Mouse (Mus musculus): ENCODE measurements around the gene Agrp.

The Agrp gene

DNA sequence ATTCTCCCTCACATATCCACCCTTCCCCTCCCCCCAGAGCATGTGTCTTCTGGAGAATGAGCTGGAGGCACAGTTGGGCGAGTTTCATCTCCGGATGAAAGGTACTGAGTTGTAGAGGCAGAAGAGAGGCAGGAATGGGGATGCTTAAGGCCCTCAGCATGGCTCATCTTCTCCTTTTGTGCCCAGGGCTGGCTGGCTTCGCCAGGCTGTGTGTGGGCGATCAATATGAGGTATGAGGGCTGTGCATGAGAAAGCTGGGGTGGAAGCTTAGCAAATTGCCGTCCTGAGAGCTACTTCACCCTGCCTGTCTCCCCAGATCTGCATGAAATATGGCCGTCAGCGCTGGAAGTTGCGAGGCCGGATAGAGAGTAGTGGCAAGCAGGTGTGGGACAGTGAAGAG lies 21.3 kb downstream of the Agrp start:
- ChIA-PET CTCF (interaction anchor here in 1 of 4 experiments (0.7 kb wide), 1 partner anchor 9 kb away, joined by 4 read pairs; no protein-coding TSS in a partner anchor), POLR2A (interaction anchor here in 3 of 4 experiments (0.5 to 11.9 kb wide), 11 partner anchors 9 to 579 kb away, joined by 3 to 91 read pairs (median 4); partner anchors contain the start of genes Ripor1 (in 2 of the 3) and Ctcf (in 1 of the 3))

DNA sequence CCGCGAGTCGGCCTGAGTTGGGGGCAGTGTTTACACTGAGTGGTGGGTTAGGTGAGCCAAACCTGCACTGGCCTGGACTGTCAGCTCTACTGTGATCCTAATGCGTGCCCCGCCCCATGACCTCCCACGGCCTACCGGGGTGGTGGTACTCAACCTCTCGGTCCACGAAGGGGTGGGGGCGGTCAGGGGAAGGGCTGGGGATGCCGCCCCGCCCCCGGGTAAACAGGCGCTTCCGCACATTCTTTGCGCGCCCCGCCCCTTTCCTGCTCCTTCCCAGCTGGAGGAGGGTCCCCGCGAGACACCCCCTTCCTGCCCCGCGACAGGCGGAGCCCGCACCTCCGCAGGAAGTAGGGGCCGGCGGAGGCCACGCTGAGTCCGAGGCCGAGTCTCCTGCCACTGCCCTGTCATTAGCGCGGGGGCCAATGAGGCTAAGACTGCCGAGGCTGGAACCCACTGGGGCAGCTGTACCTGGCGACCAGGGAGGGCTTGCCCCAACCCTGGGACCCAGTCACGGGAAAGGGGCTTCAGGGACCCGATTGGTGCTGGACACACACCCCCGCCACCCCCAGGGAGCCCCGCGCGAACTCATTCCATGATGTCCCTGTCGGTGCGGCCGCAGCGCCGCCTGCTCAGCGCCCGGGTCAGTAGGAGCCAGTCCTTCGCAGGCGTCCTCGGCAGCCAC lies 23.2 kb downstream of the Agrp start:
- CTCF ChIA-PET = interaction anchor here (0.6 to 1.3 kb wide), 11 partner anchors 8 to 163 kb away, joined by 3 to 4 read pairs (median 3); partner anchors contain the start of gene Ripor1 (in 1 of the 4)
- POLR2A ChIA-PET = interaction anchor here in 3 of 4 experiments (0.7 to 11.9 kb wide), 18 partner anchors 7 to 144 kb away, joined by 3 to 91 read pairs (median 4); partner anchors contain the start of genes Ripor1 (in 2 of the 3), Agrp (in 1 of the 3) and Ctcf (in 1 of the 3)

DNA sequence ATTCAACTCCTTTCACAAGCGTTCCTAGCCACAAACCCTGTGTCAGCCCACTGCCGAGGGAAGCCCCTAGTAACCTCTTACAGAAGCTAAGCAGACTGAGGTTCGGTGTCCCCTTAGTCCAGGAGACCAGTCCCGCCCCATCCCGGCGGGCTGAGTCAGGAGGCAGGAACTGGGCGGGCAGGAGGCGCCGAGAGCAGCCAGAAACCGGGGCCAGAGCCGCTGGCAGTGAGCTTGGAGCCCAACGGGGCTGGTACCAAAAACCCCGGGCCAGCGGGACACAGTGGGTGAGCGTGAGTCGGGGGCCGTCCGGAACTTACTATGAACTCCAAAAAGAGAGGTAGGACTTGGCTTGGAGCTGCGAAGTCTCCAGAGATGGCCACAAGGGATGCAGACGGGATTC lies 24.2 kb downstream of the Agrp start:
- ChIA-PET POLR2A (interaction anchor here in 2 of 4 experiments (0.7 to 3.9 kb wide), 12 partner anchors 7 to 75 kb away, joined by 3 to 20 read pairs (median 4); partner anchors contain the start of genes Ripor1 (in 2 of the 2) and Agrp (in 1 of the 2)), CTCF (interaction anchor here in 2 of 4 experiments (0.7 to 1.3 kb wide), 3 partner anchors 8 to 351 kb away, joined by 3 to 4 read pairs (median 4); partner anchors contain the start of gene Ripor1 (in 1 of the 2))

DNA sequence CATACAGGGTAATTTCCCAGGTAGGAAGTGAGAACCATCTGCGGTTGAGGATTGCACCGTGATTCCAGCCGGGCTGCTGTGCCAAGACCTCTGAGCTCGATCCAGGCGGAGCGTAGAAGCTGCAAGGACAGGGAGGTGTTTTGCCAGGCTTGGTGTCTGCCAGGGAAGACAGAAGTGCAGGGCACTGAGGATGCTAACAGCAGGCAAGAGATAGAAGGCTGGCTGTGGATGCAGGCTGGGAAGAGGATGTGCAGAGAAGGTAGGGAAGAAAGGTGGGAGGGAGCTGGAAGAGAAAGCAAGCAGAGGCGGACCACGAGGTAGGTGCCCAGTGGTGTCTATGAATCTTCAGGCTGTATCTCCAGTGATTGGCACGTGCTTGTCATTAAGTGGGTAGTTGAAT lies 25.4 kb downstream of the Agrp start:
- ChIA-PET POLR2A (interaction anchor here in 3 of 4 experiments (0.8 to 1.5 kb wide), 4 partner anchors 11 to 158 kb away, joined by 3 read pairs; no protein-coding TSS in a partner anchor), CTCF (interaction anchor here in 2 of 4 experiments (0.5 to 1.1 kb wide), 3 partner anchors 12 to 381 kb away, joined by 3 to 4 read pairs (median 3); no protein-coding TSS in a partner anchor)

DNA sequence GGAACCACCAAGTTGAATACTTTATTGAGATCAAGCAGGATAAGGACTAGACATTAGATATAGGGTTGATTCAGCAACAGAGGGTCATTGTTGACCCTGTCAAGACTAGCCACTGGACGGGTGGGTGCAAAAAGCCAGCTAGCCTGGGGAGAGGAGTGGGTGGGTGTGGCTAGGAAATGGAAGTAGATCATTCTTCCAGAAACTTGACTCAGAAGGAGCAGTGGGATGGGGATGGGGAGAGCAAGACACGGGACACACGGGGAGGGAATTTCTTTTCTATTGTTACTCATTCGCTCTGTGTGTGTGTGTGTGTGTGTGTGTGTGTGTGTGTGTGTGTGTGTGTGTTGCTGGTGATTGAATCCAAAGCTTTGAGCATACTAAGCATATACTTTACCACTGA lies 27.4 kb downstream of the Agrp start:
- POLR2A ChIA-PET = interaction anchor here in 2 of 4 experiments (0.6 to 7.2 kb wide), 7 partner anchors 10 to 1296 kb away, joined by 3 to 91 read pairs (median 4); no protein-coding TSS in a partner anchor
- CTCF ChIA-PET = interaction anchor here in 1 of 4 experiments (0.5 to 5.0 kb wide), 2 partner anchors 12 to 33 kb away, joined by 3 to 32 read pairs; no protein-coding TSS in a partner anchor

DNA sequence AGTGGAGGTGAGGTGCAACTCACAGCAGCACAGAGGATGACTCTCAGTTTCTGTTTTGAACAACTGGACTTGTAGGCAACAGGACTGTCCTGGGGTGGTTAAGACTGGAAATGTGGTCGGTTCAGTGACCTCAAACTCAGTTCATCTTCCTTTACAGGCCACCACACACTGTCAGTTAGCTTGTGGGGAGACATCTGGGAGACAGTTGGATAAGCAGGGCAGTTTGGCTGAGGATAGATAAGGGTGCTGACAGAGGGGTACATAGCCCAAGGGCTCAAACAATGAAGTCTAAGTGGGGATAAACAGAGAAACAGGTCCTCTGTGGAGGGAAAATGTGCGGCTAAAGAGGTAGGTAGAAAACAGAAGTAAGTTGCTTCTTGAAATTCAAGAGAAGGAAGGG lies 27.8 kb downstream of the Agrp start:
- ChIA-PET POLR2A (interaction anchor here in 1 of 4 experiments (0.9 to 7.2 kb wide), 5 partner anchors 10 to 103 kb away, joined by 3 to 91 read pairs (median 4); no protein-coding TSS in a partner anchor), CTCF (interaction anchor here in 3 of 4 experiments (0.6 to 5.2 kb wide), 4 partner anchors 12 to 39 kb away, joined by 3 to 69 read pairs (median 24); no protein-coding TSS in a partner anchor)

DNA sequence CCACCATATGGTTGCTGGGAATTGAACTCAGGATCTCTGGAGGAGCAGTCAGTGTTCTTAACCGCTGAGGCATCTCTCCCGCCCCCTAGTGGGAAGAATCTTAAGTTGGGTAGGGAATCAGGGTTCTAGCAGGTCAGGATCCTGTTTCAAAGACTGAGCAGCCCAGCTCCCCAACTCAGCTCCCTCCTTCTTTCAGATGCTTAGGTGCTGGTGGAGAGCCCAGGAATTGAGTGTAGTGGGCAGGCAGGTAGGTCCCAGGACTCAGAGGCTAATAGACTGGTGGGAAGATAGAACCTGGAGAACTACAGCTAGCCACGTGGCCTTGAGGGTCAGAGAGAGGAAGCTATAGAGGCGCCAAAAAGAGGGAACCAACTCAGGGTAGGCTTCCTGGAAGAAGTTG lies 29.5 kb downstream of the Agrp start:
- CTCF ChIA-PET = interaction anchor here (0.5 to 5.2 kb wide), 32 partner anchors 8 to 1614 kb away, joined by 3 to 69 read pairs (median 4); partner anchors contain the start of genes Atp6v0d1 (in 1 of the 4), Ctcf (in 1 of the 4) and Tppp3 (in 1 of the 4)
- POLR2A ChIA-PET = interaction anchor here in 2 of 4 experiments (0.6 to 7.2 kb wide), 20 partner anchors 7 to 510 kb away, joined by 3 to 91 read pairs (median 4); partner anchors contain the start of genes Agrp (in 2 of the 2), Atp6v0d1 (in 2 of the 2), Acd (in 1 of the 2) and Ctcf (in 1 of the 2)

DNA sequence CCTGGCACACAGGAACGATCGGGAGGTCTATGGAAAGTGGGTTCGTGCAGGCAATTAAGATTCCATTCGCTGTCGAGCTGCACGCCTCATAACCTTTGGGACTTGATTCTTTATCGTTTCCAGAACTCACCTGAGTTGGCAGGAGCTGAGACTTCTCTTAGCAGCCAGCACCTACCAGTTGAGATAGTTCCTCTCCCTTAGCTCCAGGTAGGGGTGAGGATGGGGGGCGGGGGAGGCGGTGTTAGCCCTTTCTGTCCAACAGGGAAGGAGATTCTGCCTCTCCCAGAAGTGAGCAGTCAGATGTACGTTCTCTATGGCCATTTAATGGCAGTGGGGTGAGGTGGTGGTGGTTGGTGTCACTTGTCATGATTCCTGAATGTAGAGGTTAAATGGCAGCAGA lies 30.1 kb downstream of the Agrp start:
- POLR2A ChIA-PET = interaction anchor here in 2 of 4 experiments (0.5 to 7.2 kb wide), 25 partner anchors 7 to 452 kb away, joined by 3 to 91 read pairs (median 4); partner anchors contain the start of genes Agrp (in 2 of the 2), Atp6v0d1 (in 2 of the 2), Ctcf (in 2 of the 2) and Nutf2 (in 2 of the 2)
- CTCF ChIA-PET = interaction anchor here (0.6 to 5.2 kb wide), 21 partner anchors 8 to 1615 kb away, joined by 3 to 69 read pairs (median 4); partner anchors contain the start of genes Agrp (in 1 of the 4), Atp6v0d1 (in 1 of the 4) and Ctcf (in 1 of the 4)

DNA sequence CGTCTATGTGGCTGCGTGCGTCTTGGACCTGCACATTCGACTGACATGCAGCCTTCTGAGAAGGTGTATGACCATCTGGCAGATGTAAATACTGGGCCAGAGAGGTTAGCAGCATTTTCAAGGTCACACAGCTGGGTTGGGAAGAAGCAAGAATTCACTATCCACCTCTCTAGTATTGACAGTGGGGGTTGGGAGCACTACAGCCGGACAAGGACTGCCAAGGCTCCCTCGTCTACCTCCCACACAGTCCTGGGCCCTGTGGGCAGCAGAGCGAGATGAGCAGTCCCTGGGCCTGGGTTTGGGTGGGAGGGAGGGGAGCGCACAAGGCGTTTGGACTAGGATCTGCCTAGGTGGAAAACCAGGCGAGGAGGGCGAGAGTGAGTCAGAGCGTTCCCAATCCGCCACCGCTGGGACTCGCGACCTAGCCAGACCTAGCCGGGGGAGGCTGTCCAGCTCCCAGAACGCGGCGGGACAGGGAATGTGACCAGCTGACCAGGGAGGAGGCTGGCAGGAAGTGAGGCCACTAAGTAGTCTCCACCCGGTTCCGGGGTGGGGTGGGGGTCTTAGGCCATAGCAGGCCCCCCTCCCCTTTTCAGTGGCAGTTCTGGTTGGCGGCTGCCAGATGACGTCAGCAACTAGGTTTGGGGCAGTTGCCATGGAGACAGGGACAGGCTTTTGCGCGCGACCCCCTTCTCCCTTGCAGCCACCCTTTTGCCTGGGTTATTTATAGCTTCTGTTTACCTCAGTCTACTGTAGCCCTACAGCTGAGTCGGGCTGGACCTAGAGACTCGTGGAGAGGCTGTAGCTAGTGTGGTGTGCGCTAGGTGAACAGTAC lies 30.8 kb downstream of the Agrp start:
- CTCF ChIA-PET = interaction anchor here (0.6 to 5.2 kb wide), 27 partner anchors 8 to 1476 kb away, joined by 3 to 69 read pairs (median 5); partner anchors contain the start of genes Ctcf (in 2 of the 4), Agrp (in 1 of the 4), Atp6v0d1 (in 1 of the 4) and Carmil2 (in 1 of the 4)
- POLR2A ChIA-PET = interaction anchor here (0.5 to 7.2 kb wide), 38 partner anchors 8 to 453 kb away, joined by 3 to 91 read pairs (median 4); partner anchors contain the start of genes Ctcf (in 3 of the 4), Agrp (in 2 of the 4), Atp6v0d1 (in 2 of the 4) and Nutf2 (in 2 of the 4)

DNA sequence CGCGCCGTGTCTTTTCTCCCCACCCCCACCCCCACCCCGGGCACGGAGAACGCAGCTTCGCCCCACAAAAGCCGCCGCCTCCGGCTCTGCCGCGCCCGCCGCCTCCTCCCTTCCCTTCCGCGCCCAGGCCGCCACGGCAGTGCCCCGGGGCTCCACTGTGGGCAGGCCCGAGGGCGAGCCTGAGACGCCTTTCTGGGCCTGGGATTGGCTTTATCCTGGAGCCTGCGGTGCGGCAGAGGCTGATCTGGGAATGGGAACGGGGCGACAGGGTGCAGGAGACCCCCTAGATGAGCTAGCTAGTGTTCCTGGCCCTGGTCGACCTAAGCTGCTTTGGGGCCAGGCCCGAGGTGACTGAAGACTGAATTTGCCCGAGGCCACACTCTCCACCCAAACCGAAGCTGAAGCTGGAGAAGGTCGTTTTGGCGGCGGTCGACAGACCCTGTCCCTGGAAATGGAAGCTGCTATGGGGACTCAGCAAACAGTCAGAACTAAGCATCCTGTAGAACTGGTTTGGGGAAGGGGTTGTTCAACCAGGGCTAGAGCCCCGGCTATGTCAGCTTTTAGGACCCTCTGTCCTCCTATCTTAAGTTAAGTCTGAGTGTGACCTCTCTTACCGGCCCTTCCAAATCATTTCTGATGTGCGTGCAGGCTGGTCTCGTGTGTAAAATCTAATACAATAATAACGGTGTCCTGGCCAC lies 31.6 kb downstream of the Agrp start:
- CTCF ChIA-PET = interaction anchor here (0.6 to 5.2 kb wide), 47 partner anchors 8 to 454 kb away, joined by 3 to 69 read pairs (median 4); partner anchors contain the start of genes Atp6v0d1 (in 3 of the 4), Agrp (in 2 of the 4), Ctcf (in 2 of the 4) and Carmil2 (in 1 of the 4)
- POLR2A ChIA-PET = interaction anchor here (0.5 to 7.2 kb wide), 46 partner anchors 7 to 544 kb away, joined by 3 to 91 read pairs (median 4); partner anchors contain the start of genes Ctcf (in 3 of the 4), Agrp (in 2 of the 4), Atp6v0d1 (in 2 of the 4) and Nutf2 (in 2 of the 4)

DNA sequence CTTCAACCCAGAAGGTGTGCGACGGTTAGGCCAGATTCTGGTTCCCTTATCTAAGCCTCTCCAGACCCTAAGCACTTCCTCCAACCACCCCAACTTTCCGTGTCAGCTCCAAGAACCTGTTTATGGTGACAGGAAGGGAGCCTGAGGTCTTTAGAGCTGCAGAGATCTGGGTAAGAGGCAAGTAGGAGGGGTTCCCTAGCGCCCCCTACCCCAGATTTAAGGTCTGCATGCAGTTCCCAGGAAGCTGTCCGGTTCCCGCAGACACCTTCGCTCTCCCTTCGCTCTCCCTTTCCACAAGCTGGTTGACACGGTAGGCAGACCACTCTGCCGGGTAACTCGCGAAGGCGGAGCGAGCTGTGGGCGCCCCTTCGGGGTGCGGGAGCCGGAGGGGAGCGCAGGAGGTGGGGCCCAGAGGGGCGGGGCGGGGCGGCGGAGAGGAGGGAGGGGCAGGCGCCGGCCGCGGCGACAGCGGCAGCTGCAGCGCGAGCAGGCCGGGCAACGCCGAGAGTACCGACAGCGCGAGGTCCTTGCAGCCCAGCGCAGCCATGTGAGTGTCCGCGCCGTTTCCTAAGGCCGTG lies 32.3 kb downstream of the Agrp start, which contains the start of gene Ripor1:
Gene Ripor1, plus strand, starts transcription at position 452 of the 578 bp plus-strand sequence.
- POLR2A ChIA-PET = interaction anchor here (0.5 to 7.2 kb wide), 40 partner anchors 8 to 1140 kb away, joined by 3 to 91 read pairs (median 4); partner anchors contain the start of genes Agrp (in 3 of the 4), Atp6v0d1 (in 2 of the 4), Ctcf (in 2 of the 4) and Acd (in 1 of the 4)
- CTCF ChIA-PET = interaction anchor here (0.6 to 5.2 kb wide), 46 partner anchors 8 to 453 kb away, joined by 3 to 69 read pairs (median 4); partner anchors contain the start of genes Atp6v0d1 (in 3 of the 4), Agrp (in 1 of the 4), Carmil2 (in 1 of the 4) and Ctcf (in 1 of the 4)

DNA sequence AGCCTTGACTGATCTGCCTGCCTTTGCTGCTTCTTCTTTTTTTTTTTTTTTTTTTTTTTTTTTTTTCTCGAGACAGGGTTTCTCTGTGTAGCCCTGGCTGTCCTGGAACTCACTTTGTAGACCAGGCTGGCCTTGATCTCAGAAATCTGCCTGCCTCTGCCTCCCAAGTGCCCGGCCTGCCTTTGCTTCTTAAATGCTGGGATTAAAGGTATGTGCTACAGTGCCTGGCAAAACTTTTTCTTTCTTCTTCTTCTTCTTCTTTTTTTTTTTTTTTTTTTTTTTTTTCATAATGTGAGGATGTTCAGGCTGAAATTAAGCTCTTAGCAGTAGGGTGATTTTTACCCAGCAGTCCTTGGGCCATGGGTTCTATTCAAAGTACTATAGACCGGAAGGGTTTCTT lies 34.7 kb downstream of the Agrp start:
- ChIA-PET POLR2A (interaction anchor here in 2 of 4 experiments (0.6 to 1.6 kb wide), 9 partner anchors 11 to 973 kb away, joined by 3 to 6 read pairs (median 4); partner anchors contain the start of gene Carmil2 (in 1 of the 2)), CTCF (interaction anchor here in 2 of 4 experiments (0.7 to 1.3 kb wide), 3 partner anchors 20 to 287 kb away, joined by 3 to 11 read pairs (median 3); no protein-coding TSS in a partner anchor)

DNA sequence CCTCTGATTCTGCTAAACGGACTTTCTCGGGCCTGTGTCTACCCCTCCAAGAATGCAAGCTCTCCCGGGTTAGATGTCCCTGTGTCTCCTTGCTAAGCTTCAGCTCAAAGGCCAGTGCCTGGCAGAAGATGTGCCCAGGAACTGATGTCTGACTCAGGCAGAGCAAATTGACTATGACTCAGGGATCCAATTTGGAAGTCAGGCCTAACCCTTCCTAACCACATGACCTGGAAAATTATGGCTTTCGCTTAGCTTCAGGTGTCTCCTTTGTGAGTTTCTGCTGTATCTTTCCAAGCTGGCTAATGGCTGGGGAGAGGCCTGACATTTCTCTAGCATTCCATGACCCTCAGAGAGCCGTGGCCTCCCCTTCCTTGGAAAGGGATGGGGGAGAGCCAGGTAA lies 35.9 kb downstream of the Agrp start:
- CTCF ChIA-PET = interaction anchor here in 2 of 4 experiments (1.1 to 1.3 kb wide), 2 partner anchors 21 to 116 kb away, joined by 3 to 11 read pairs; no protein-coding TSS in a partner anchor
- POLR2A ChIA-PET = interaction anchor here in 1 of 4 experiments (0.7 to 1.6 kb wide), 4 partner anchors 12 to 34 kb away, joined by 3 to 6 read pairs (median 4); no protein-coding TSS in a partner anchor

DNA sequence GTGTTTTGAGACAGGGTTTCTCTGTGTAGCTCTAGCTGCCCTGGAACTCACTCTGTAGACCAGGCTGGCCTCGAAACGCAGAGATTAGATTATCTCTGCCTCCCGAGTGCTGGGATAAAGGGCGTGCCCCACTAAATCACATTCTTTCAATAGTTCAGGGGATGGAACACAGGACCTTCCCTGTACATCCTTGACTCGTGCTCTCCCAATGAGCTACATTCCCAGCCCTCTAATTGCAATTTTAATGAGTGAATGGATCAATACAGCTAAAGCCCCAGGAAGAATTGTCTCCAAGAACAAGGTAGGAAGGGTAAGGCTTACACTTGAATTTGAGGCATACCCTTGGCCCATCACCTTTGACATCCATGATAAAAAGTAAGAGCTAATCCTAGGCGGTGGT lies 38.4 kb downstream of the Agrp start:
- POLR2A ChIA-PET = interaction anchor here in 2 of 4 experiments (0.6 to 1.7 kb wide), 12 partner anchors 8 to 528 kb away, joined by 3 to 8 read pairs (median 3); partner anchors contain the start of genes Ctcf (in 1 of the 2), Nfatc3 (in 1 of the 2) and Nutf2 (in 1 of the 2)
- CTCF ChIA-PET = interaction anchor here in 3 of 4 experiments (0.5 to 1.6 kb wide), 7 partner anchors 9 to 549 kb away, joined by 3 to 7 read pairs (median 3); partner anchors contain the start of genes Agrp (in 1 of the 3) and Ctcf (in 1 of the 3)

All from embryonic stem cell, embryonic (primary cell).